Mouse (Mus musculus): ENCODE data around the gene Abca13.

Gene Abca13

GRCm38 (mm10) chr11:9669430-9669829 is 477.7 kb downstream of the Abca13 start:
- in situ Hi-C loops (cut with MboI, MseI): no loop called here

- in situ Hi-C loops (cut with MboI, MseI): no loop called here
Measured at GRCm38 (mm10) chr11:9684952-9685351, 493.2 kb downstream of the Abca13 start.

- in situ Hi-C loops (cut with MboI, MseI): no loop called here
Measured at GRCm38 (mm10) chr11:9705190-9705589, 513.4 kb downstream of the Abca13 start.

- in situ Hi-C loops (cut with MboI, MseI): no loop called here
Measured at GRCm38 (mm10) chr11:9727810-9728490, 536.2 kb downstream of the Abca13 start.

GRCm38 (mm10) chr11:9731300-9731699 is 539.6 kb downstream of the Abca13 start:
- in situ Hi-C loops (cut with MboI, MseI): no loop called here
